Mouse (Mus musculus) limb, embryonic 14.5 days (tissue): ENCODE results near the gene Thsd4. TPM values are rescaled to one million over a fixed set of nuclear protein-coding genes. Genes with fewer than 3 reads are reported as not detected.
A peak's percentile ranks its signal among the peaks of the same experiment; 100 is the strongest.

Experiments
- ATAC-seq: fragments of 200-750 bp; cut with Nextera tagmentation; 2 replicates; pipeline ENCODE4 v1.8.0; 2017; ENCODE audit warnings: low read depth, moderate number of reproducible peaks, moderate TSS enrichment; ENCODE audit not compliant: low FRiP score
- DNase-seq: peaks from one replicate; pipeline ENCODE4 v3.0.0-alpha.2; 2015; ENCODE audit warnings: low spot score
- H3K27ac ChIP-seq: fragments of 300-500 bp; sonication (generic); replicated peaks from 2 replicates; pipeline ENCODE4 v1.5.1; 2014; ENCODE audit warnings: low read depth, mild to moderate bottlenecking, low read length, moderate library complexity, mixed read lengths
- H3K27me3 ChIP-seq: fragments of 300-500 bp; sonication (generic); 2 replicates; pipeline ENCODE4 v1.6.1; 2014; ENCODE audit warnings: low read length, mixed read lengths; ENCODE audit not compliant: control insufficient read depth, insufficient read depth
- H3K36me3 ChIP-seq: fragments of 300-500 bp; sonication (generic); 2 replicates; pipeline ENCODE4 v1.6.1; 2014; ENCODE audit warnings: mild to moderate bottlenecking, low read length, moderate library complexity, mixed read lengths; ENCODE audit not compliant: control insufficient read depth, insufficient read depth
- H3K4me1 ChIP-seq: fragments of 300-500 bp; sonication (generic); 2 replicates; pipeline ENCODE4 v1.6.1; 2014; ENCODE audit warnings: antibody characterized with exemption, low read length, mixed read lengths; ENCODE audit not compliant: control insufficient read depth, insufficient read depth
- H3K4me2 ChIP-seq: fragments of 300-500 bp; sonication (generic); replicated peaks from 2 replicates; pipeline ENCODE4 v1.6.1; 2014; ENCODE audit warnings: low read depth, mild to moderate bottlenecking, low read length, moderate library complexity; ENCODE audit not compliant: severe bottlenecking
- H3K4me3 ChIP-seq: fragments of 300-500 bp; sonication (generic); replicated peaks from 2 replicates; pipeline ENCODE4 v1.5.1; 2014; ENCODE audit warnings: low read length
- H3K9ac ChIP-seq: fragments of 300-500 bp; sonication (generic); 2 replicates; pipeline ENCODE4 v1.6.1; 2014; ENCODE audit warnings: mild to moderate bottlenecking, low read depth, low read length, moderate library complexity; ENCODE audit not compliant: severe bottlenecking
- H3K9me3 ChIP-seq: fragments of 300-500 bp; sonication (generic); 2 replicates; pipeline ENCODE4 v1.6.1; 2016; ENCODE audit warnings: low read length; ENCODE audit not compliant: control insufficient read depth
- POLR2A ChIP-seq: fragments of 200-500 bp; IDR thresholded peaks from 2 replicates; pipeline ENCODE4 v1.8.0; 2012; ENCODE audit warnings: inconsistent platforms, mild to moderate bottlenecking, moderate library complexity, borderline replicate concordance; ENCODE audit not compliant: insufficient read depth, insufficient read length; ENCODE audit errors: extremely low read depth
- WGBS: fragments of 180-500 bp; shearing (Covaris S2); extraction: QIAGEN DNeasy Blood & Tissue Kit; methylation state at CpG from one replicate; pipeline ENCODE4 v1.1.7; 2014; 5-methylcytosine and 5-hydroxymethylcytosine counted together
- polyA plus RNA-seq, 2 experiments: library from polyadenylated mRNA; depleted of rRNA in 1 of 2; stranded (reverse) in 1 of 2; unstranded in 1 of 2; fragments of >200 nt; fragmentation: Nextera tagmentation in 1 of 2; extraction: Ambion mirVana in 1 of 2; gene quantifications; 2 replicates each; pipeline versions ENCODE4 v1.2.1 to v1.2.3; 2012 to 2014

Thsd4 gene
- polyA plus RNA-seq, 2 experiments, result 30.8 to 31.2 TPM

- DNase-seq, result peak; percentile 45
- 0 out of 2 replicates have a peak overlapping the region, but pooled peaks have one; percentile 0 for H3K27ac ChIP-seq
- no peak for TF ChIP-seq POLR2A
- H3K36me3 ChIP-seq, result no peaks in the 10 kb centered on the region
- no peak overlapping the region for H3K9ac ChIP-seq
- H3K4me1 ChIP-seq, result peaks cover 26% of the 10 kb centered on the region
- peak overlapping the region; percentile 59; the same call in 1 of the 2 replicates for H3K4me2 ChIP-seq
- WGBS, result 38% methylated on average over 9 of the region's 9 CpGs
- ATAC-seq, result peak; percentile 47; the same call in 1 of the 2 replicates
- H3K4me3 ChIP-seq, result no peak overlapping the region
- no peaks in the 10 kb centered on the region for H3K27me3 ChIP-seq
- no peaks in the 10 kb centered on the region for H3K9me3 ChIP-seq
These were observed 39.9 kb upstream of the Thsd4 start for GRCm38 (mm10) chr9:60561641-60562289.

GRCm38 (mm10) chr9:60558507-60558906 is 36.7 kb upstream of the Thsd4 start:
- H3K9ac ChIP-seq, result no peak overlapping the region
- no peaks in the 10 kb centered on the region for H3K9me3 ChIP-seq
- H3K27ac ChIP-seq, result no peak overlapping the region
- no peak overlapping the region for H3K4me2 ChIP-seq
- no peak for DNase-seq
- peaks cover 26% of the 10 kb centered on the region for H3K4me1 ChIP-seq
- H3K27me3 ChIP-seq, result no peaks in the 10 kb centered on the region
- no peak for TF ChIP-seq POLR2A
- H3K36me3 ChIP-seq, result no peaks in the 10 kb centered on the region
- H3K4me3 ChIP-seq, result no peak overlapping the region
- WGBS, result 55% methylated on average over 3 of the region's 3 CpGs
- no peak for ATAC-seq

- DNase-seq (no peak), ATAC-seq (no peak)
- Histone ChIP-seq H3K9me3 (no peaks in the 10 kb centered on the region), H3K4me2 (no peak overlapping the region), H3K27me3 (no peaks in the 10 kb centered on the region), H3K9ac (no peak overlapping the region), H3K36me3 (no peaks in the 10 kb centered on the region), H3K4me3 (no peak overlapping the region), H3K27ac (no peak overlapping the region), H3K4me1 (no peaks in the 10 kb centered on the region)
- WGBS, result 84% methylated on average over 4 of the region's 4 CpGs
- TF ChIP-seq POLR2A, result no peak
These were observed 29.4 kb upstream of the Thsd4 start for GRCm38 (mm10) chr9:60551238-60551637.

GRCm38 (mm10) chr9:60548182-60548581 is 26.3 kb upstream of the Thsd4 start:
- WGBS, result 35% methylated on average over 4 of the region's 4 CpGs
- no peak for TF ChIP-seq POLR2A
- Histone ChIP-seq H3K36me3 (no peaks in the 10 kb centered on the region), H3K4me1 (no peaks in the 10 kb centered on the region), H3K4me3 (no peak overlapping the region), H3K27me3 (no peaks in the 10 kb centered on the region), H3K9ac (no peak overlapping the region), H3K4me2 (no peak overlapping the region), H3K27ac (no peak overlapping the region), H3K9me3 (no peaks in the 10 kb centered on the region)
- DNase-seq, result peak; percentile 46
- ATAC-seq, result no peak

- WGBS, result 79% methylated on average over 2 of the region's 2 CpGs
- no peak for TF ChIP-seq POLR2A
- Histone ChIP-seq H3K27me3 (no peaks in the 10 kb centered on the region), H3K9ac (no peak overlapping the region), H3K4me2 (no peak overlapping the region), H3K4me3 (no peak overlapping the region), H3K4me1 (no peaks in the 10 kb centered on the region), H3K27ac (no peak overlapping the region), H3K9me3 (no peaks in the 10 kb centered on the region), H3K36me3 (no peaks in the 10 kb centered on the region)
- DNase-seq (no peak), ATAC-seq (no peak)
These were observed 24.3 kb upstream of the Thsd4 start for GRCm38 (mm10) chr9:60546169-60546568.
